Mouse (Mus musculus) layer of hippocampus, adult 18-20 months (tissue): ENCODE results near the gene Fam83g. TPM values are rescaled to one million over a fixed set of nuclear protein-coding genes. Genes with fewer than 3 reads are reported as not detected.

Source experiments
- DNase-seq, 2 experiments: peaks; one replicate each; pipeline ENCODE4 v3.0.0; 2022; ENCODE audit warnings: low spot score in 2 of 2
- total RNA-seq, 2 experiments: library from RNA; stranded (reverse); gene quantifications; 2 replicates each; pipeline ENCODE4 v1.2.3; 2021

The Fam83g gene
- total RNA-seq, 2 experiments from 2014 or later = 0.07 TPM; not detected in 1

- no peak for DNase-seq
Observed at GRCm38 (mm10) chr11:61671781-61672383, 12.0 kb upstream of the Fam83g start.

- DNase-seq = peak in 1 of 2 experiments; percentile 18
Observed at GRCm38 (mm10) chr11:61673686-61674085, 10.2 kb upstream of the Fam83g start.

GRCm38 (mm10) chr11:61674151-61674838, 9.6 kb upstream of the Fam83g start:
- DNase-seq = no peak

- no peak for DNase-seq
Observed at GRCm38 (mm10) chr11:61674839-61675159, 9.1 kb upstream of the Fam83g start.

- no peak for DNase-seq
Observed at GRCm38 (mm10) chr11:61675332-61675731, 8.6 kb upstream of the Fam83g start.

GRCm38 (mm10) chr11:61676216-61676854, 7.6 kb upstream of the Fam83g start:
- no peak for DNase-seq

- no peak for DNase-seq
Observed at GRCm38 (mm10) chr11:61677709-61678108, 6.2 kb upstream of the Fam83g start.

- DNase-seq = no peak
Observed at GRCm38 (mm10) chr11:61679091-61679866, 4.6 kb upstream of the Fam83g start.

- no peak for DNase-seq
Observed at GRCm38 (mm10) chr11:61685119-61685725, 1.3 kb downstream of the Fam83g start.

- no peak for DNase-seq
Observed at GRCm38 (mm10) chr11:61686141-61686540, 2.2 kb downstream of the Fam83g start.

GRCm38 (mm10) chr11:61686906-61687453, 3.1 kb downstream of the Fam83g start:
- no peak for DNase-seq

GRCm38 (mm10) chr11:61687595-61687994, 3.7 kb downstream of the Fam83g start:
- no peak for DNase-seq

GRCm38 (mm10) chr11:61692996-61693395, 9.1 kb downstream of the Fam83g start:
- no peak for DNase-seq

- DNase-seq = no peak
Observed at GRCm38 (mm10) chr11:61698852-61699251, 15.0 kb downstream of the Fam83g start.

GRCm38 (mm10) chr11:61699460-61699859, 15.6 kb downstream of the Fam83g start:
- no peak for DNase-seq

GRCm38 (mm10) chr11:61699933-61700332, 16.0 kb downstream of the Fam83g start:
- DNase-seq = no peak

GRCm38 (mm10) chr11:61701696-61702095, 17.8 kb downstream of the Fam83g start:
- no peak for DNase-seq

- DNase-seq = no peak
Observed at GRCm38 (mm10) chr11:61702494-61702893, 18.6 kb downstream of the Fam83g start.

- no peak for DNase-seq
Observed at GRCm38 (mm10) chr11:61705581-61705980, 21.7 kb downstream of the Fam83g start.

- DNase-seq = no peak
Observed at GRCm38 (mm10) chr11:61706232-61706631, 22.3 kb downstream of the Fam83g start.

- no peak for DNase-seq
Observed at GRCm38 (mm10) chr11:61708928-61709327, 25.0 kb downstream of the Fam83g start.
